Mouse (Mus musculus): ENCODE data around the gene Sbsn. TPM values are rescaled to one million over a fixed set of nuclear protein-coding genes. Genes with fewer than 3 reads are reported as not detected.

Sbsn gene
- polyA plus RNA-seq (2015; fragmentation: Nextera tagmentation; extraction: Ambion mirVana): 0.69 and 0.77 TPM in 2 replicates

DNA sequence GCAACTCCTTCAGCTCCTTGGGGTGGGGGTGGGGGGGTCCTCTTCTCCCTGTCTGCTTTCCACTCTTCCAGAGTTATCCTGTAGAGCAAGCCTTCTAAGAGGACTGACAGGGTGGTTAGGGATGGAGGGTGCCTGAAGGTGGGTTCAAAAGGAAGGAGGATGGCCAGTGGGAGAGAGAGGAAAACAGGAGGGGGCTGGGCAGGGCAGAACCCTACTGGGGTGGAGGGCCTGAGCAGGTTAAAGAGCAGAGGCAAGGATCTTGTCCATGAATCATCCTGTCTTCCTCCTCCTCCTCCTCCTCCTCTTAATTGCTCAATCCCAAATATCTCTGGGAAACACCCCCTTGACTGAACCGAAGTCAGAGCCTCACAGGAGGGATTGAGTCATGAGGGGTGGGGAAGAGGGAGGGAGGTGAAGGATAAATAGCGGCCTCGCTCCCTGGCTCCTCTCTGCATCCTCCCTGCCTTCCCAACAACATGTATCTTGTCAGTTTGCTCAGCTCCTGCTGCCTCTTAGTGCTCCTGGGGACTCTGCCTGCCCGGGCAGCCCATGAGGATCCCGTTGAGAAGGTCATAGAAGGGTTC is at the start of gene Sbsn:
Gene Sbsn, plus strand, starts transcription at position 386 of the 584 bp plus-strand sequence.
- H3K27ac ChIP-seq (ENCODE audit: low read depth): no peak within 1 kb of the TSS
- no peak within 1 kb of the TSS for H3K4me2 ChIP-seq (ENCODE audit: low read depth, low read length)
- ATAC-seq (no peak), DNase-seq (no peak)
- no peaks in the 10 kb centered on the region for H3K36me3 ChIP-seq (replicated peaks; ENCODE audit: insufficient read depth, low read length)
- H3K4me3 ChIP-seq (ENCODE audit: low read depth, low read length): no peak within 1 kb of the TSS
- 57% methylated on average over 5 of the region's 5 CpGs for WGBS (ENCODE audit: insufficient replicate concordance)
- no peaks in the 10 kb centered on the region for H3K27me3 ChIP-seq (ENCODE audit: insufficient read depth, low read length)
- TF ChIP-seq CTCF (IDR thresholded peaks at IDR 0.05; ENCODE audit: low read depth) (no peak), EP300 (IDR thresholded peaks at IDR 0.05; ENCODE audit: low read depth) (no peak)
- H3K9me3 ChIP-seq (ENCODE audit: low read length): peaks cover 9% of the 10 kb centered on the region
- no peaks in the 10 kb centered on the region for H3K4me1 ChIP-seq (ENCODE audit: insufficient read depth)
- no peak within 1 kb of the TSS for H3K9ac ChIP-seq (replicated peaks)

DNA sequence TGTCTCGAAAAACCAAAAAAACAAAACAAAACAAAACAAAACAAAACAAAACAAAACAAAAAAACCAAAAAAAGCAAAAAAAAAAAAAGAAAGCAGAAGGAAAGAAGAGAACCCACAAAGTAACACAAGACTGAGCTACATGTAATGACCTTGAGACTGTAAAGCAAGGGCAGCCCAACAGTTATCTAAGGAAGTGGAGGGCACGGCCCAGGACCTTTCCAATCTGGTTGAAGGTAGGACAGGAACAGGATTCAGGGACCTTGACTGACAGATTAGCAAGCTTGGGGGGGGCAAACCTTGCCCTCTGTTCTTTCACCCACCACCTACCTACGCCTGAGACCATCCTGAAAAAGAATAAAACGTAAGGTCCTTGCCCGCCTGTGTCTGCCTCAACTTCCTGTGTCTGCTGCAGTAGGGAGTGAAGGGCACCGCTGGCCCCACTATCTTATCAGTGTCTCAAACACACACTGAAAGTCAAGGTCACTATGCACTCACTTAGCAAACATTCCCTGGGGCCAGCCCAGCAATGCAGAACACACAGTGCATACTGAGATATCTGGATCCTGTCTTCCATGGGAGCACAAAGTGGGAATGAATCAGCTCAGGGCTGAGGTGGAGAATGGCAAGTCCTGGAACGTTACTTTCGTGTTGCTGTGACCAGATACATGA is 44.9 kb upstream of the Sbsn start:
- Histone ChIP-seq H3K9ac (replicated peaks) (no peak overlapping the region), H3K4me1 (ENCODE audit: insufficient read depth) (peaks cover 9% of the 10 kb centered on the region; the same call in 1 of the 2 replicates), H3K9me3 (ENCODE audit: low read length) (no peaks in the 10 kb centered on the region), H3K4me3 (ENCODE audit: low read depth, low read length) (no peak overlapping the region), H3K36me3 (replicated peaks; ENCODE audit: insufficient read depth, low read length) (no peaks in the 10 kb centered on the region), H3K27ac (ENCODE audit: low read depth) (peak overlapping the region; percentile 61), H3K4me2 (ENCODE audit: low read depth, low read length) (peak overlapping the region; percentile 34; the same call in 1 of the 2 replicates), H3K27me3 (ENCODE audit: insufficient read depth, low read length) (no peaks in the 10 kb centered on the region)
- TF ChIP-seq EP300 (IDR thresholded peaks at IDR 0.05; ENCODE audit: low read depth) (no peak), CTCF (IDR thresholded peaks at IDR 0.05; ENCODE audit: low read depth) (no peak)
- WGBS (ENCODE audit: insufficient replicate concordance): 29% methylated on average over 8 of the region's 8 CpGs
- no peak for DNase-seq
- peak; percentile 60; the same call in 1 of the 2 replicates for ATAC-seq

DNA sequence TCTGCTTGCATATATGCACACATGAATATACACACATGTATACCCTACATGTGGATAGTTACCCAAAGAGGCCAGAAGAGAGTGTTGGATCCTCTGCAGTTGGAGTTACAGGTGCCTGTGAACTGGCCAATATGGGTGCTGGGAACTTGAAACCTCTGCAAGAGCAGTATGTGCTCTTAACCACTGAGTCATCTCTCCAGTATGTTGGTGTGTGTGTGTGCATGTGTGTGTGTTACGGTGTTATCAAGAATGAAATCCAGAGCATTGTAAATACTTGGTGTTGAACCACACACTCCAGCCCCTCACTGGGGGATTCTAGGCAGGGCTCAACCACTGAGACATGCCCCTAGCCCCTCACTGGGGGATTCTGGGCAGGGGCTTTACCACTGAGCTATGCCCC is 43.8 kb upstream of the Sbsn start:
- WGBS (ENCODE audit: insufficient replicate concordance): 93% methylated on average over 1 of the region's 1 CpGs
- no peak for ATAC-seq
- H3K4me2 ChIP-seq (ENCODE audit: low read depth, low read length): no peak overlapping the region
- no peak overlapping the region for H3K4me3 ChIP-seq (ENCODE audit: low read depth, low read length)
- H3K27ac ChIP-seq (ENCODE audit: low read depth): no peak overlapping the region
- no peaks in the 10 kb centered on the region for H3K36me3 ChIP-seq (replicated peaks; ENCODE audit: insufficient read depth, low read length)
- no peaks in the 10 kb centered on the region for H3K27me3 ChIP-seq (ENCODE audit: insufficient read depth, low read length)
- TF ChIP-seq EP300 (IDR thresholded peaks at IDR 0.05; ENCODE audit: low read depth) (no peak), CTCF (IDR thresholded peaks at IDR 0.05; ENCODE audit: low read depth) (no peak)
- DNase-seq: no peak
- H3K9ac ChIP-seq (replicated peaks): no peak overlapping the region
- H3K4me1 ChIP-seq (ENCODE audit: insufficient read depth): peaks cover 9% of the 10 kb centered on the region; the same call in 1 of the 2 replicates
- no peaks in the 10 kb centered on the region for H3K9me3 ChIP-seq (ENCODE audit: low read length)

DNA sequence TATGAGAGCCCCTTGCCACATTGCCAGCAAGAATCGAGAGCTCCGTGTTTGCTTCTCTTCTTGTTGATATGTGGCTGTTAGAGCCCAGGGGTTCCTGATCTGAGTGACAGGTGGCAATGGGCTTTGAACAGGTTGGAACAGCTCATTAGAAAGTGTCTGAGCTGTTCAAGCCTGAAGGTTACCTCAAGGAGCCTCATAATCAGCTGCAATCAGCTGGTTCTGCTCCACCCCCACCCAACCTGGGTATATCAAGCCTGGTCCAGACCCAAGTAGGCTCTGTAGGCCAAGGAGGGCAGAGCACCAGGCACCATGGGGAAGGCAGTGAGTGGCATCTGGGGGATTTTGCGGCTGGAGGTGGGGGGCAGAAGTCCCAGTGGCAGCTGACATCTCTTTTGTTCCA is 39.3 kb upstream of the Sbsn start, which contains the start of gene Atp4a:
Gene Atp4a, plus strand, starts transcription at position 268 of the 400 bp plus-strand sequence.
- WGBS (ENCODE audit: insufficient replicate concordance): 69% methylated on average over 3 of the region's 3 CpGs
- H3K27ac ChIP-seq (ENCODE audit: low read depth): no peak within 1 kb of the TSS
- DNase-seq: no peak
- no peak within 1 kb of the TSS for H3K4me2 ChIP-seq (ENCODE audit: low read depth, low read length)
- peaks cover 3% of the 10 kb centered on the region for H3K4me1 ChIP-seq (ENCODE audit: insufficient read depth)
- no peak within 1 kb of the TSS for H3K4me3 ChIP-seq (ENCODE audit: low read depth, low read length)
- no peaks in the 10 kb centered on the region for H3K36me3 ChIP-seq (replicated peaks; ENCODE audit: insufficient read depth, low read length)
- no peaks in the 10 kb centered on the region for H3K27me3 ChIP-seq (ENCODE audit: insufficient read depth, low read length)
- no peak for TF ChIP-seq CTCF (IDR thresholded peaks at IDR 0.05; ENCODE audit: low read depth)
- TF ChIP-seq EP300 (IDR thresholded peaks at IDR 0.05; ENCODE audit: low read depth): no peak
- ATAC-seq: no peak
- H3K9ac ChIP-seq (replicated peaks): no peak within 1 kb of the TSS
- no peaks in the 10 kb centered on the region for H3K9me3 ChIP-seq (ENCODE audit: low read length)

GRCm38 (mm10) chr7:30717006-30717715 is 34.1 kb upstream of the Sbsn start:
- H3K4me2 ChIP-seq (ENCODE audit: low read depth, low read length): peak overlapping the region; percentile 65
- no peak overlapping the region for H3K9ac ChIP-seq (replicated peaks)
- H3K4me3 ChIP-seq (ENCODE audit: low read depth, low read length): peak overlapping the region; percentile 21
- no peak overlapping the region for H3K27ac ChIP-seq (ENCODE audit: low read depth)
- H3K4me1 ChIP-seq (ENCODE audit: insufficient read depth): peaks cover 21% of the 10 kb centered on the region
- H3K36me3 ChIP-seq (replicated peaks; ENCODE audit: insufficient read depth, low read length): no peaks in the 10 kb centered on the region
- TF ChIP-seq EP300 (IDR thresholded peaks at IDR 0.05; ENCODE audit: low read depth) (no peak), CTCF (IDR thresholded peaks at IDR 0.05; ENCODE audit: low read depth) (no peak)
- ATAC-seq: peak; percentile 93
- H3K9me3 ChIP-seq (ENCODE audit: low read length): no peaks in the 10 kb centered on the region
- peak; percentile 88 for DNase-seq
- no peaks in the 10 kb centered on the region for H3K27me3 ChIP-seq (ENCODE audit: insufficient read depth, low read length)
- 2% methylated on average over 43 of the region's 43 CpGs for WGBS (ENCODE audit: insufficient replicate concordance)

DNA sequence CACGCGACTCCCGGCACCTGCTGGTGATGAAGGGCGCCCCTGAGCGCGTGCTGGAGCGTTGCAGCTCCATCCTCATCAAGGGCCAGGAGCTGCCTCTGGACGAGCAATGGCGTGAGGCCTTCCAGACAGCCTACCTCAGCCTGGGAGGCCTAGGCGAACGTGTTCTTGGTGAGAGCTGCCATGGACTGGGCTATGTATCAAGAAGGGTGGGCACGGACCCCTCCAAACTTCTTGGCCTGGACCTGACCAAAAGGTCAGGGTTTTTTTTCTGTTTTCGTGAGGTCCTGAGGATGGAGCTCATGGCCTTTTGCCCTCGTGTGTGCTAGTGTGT is 33.6 kb upstream of the Sbsn start:
- WGBS (ENCODE audit: insufficient replicate concordance): 18% methylated on average over 14 of the region's 14 CpGs
- no peak for ATAC-seq
- no peaks in the 10 kb centered on the region for H3K36me3 ChIP-seq (replicated peaks; ENCODE audit: insufficient read depth, low read length)
- no peaks in the 10 kb centered on the region for H3K9me3 ChIP-seq (ENCODE audit: low read length)
- H3K27ac ChIP-seq (ENCODE audit: low read depth): no peak overlapping the region
- peaks cover 24% of the 10 kb centered on the region for H3K4me1 ChIP-seq (ENCODE audit: insufficient read depth)
- no peak for DNase-seq
- H3K4me3 ChIP-seq (ENCODE audit: low read depth, low read length): peak overlapping the region; percentile 21
- no peak overlapping the region for H3K9ac ChIP-seq (replicated peaks)
- peak overlapping the region; percentile 65 for H3K4me2 ChIP-seq (ENCODE audit: low read depth, low read length)
- no peaks in the 10 kb centered on the region for H3K27me3 ChIP-seq (ENCODE audit: insufficient read depth, low read length)
- no peak for TF ChIP-seq EP300 (IDR thresholded peaks at IDR 0.05; ENCODE audit: low read depth)
- no peak for TF ChIP-seq CTCF (IDR thresholded peaks at IDR 0.05; ENCODE audit: low read depth)

All from liver, postnatal 0 days (tissue).